Mouse (Mus musculus) CH12.LX (cell line): Measurements from ENCODE around the gene Ociad2. TPM values are rescaled to one million over a fixed set of nuclear protein-coding genes. Genes with fewer than 3 reads are reported as not detected.

Experiments used
- DNase-seq: peaks from one replicate; pipeline ENCODE4 v3.0.0-alpha.2; 2013; ENCODE audit errors: extremely low read depth
- H3K27ac ChIP-seq: 2 replicates; pipeline ENCODE4 v1.5.1; 2012; ENCODE audit warnings: low read depth, mild to moderate bottlenecking, control low read depth, moderate library complexity; ENCODE audit not compliant: insufficient read depth
- H3K27me3 ChIP-seq: replicated peaks from 2 replicates; pipeline ENCODE3; 2012; ENCODE audit warnings: inconsistent platforms
- H3K36me3 ChIP-seq, 2 experiments: replicated peaks in 1 of 2; 2 replicates each; pipeline versions ENCODE3 to v1.6.1; 2012; ENCODE audit warnings: inconsistent platforms in 1 of 2, low read length in 1 of 2, mild to moderate bottlenecking in 1 of 2, mixed read lengths in 1 of 2, moderate library complexity in 1 of 2; ENCODE audit not compliant: control insufficient read depth in 1 of 2, insufficient read depth in 1 of 2
- H3K4me1 ChIP-seq, 2 experiments: 2 replicates each; pipeline ENCODE4 v1.6.1; 2012; ENCODE audit warnings: inconsistent platforms in 1 of 2, moderate library complexity in 1 of 2; ENCODE audit not compliant: insufficient read depth in 2 of 2, control insufficient read depth in 1 of 2
- H3K4me2 ChIP-seq: 2 replicates; pipeline ENCODE4 v1.6.1; 2012; ENCODE audit warnings: low read depth, mild to moderate bottlenecking, control low read depth; ENCODE audit not compliant: poor library complexity, insufficient read depth, severe bottlenecking
- H3K4me3 ChIP-seq, 3 experiments: fragments of 150-350 bp in 1 of 3; sonication (generic) in 1 of 3; replicated peaks in 1 of 3; 2 replicates each; pipeline versions ENCODE3 to v1.5.1; 2011 to 2012; ENCODE audit warnings: low read depth in 2 of 3, low read length in 2 of 3, mild to moderate bottlenecking in 2 of 3, moderate library complexity in 2 of 3, control low read depth in 1 of 3, improper control_type of control experiment in 1 of 3, inconsistent platforms in 1 of 3, mixed read lengths in 1 of 3; ENCODE audit not compliant: poor library complexity in 1 of 3
- H3K79me2 ChIP-seq: replicated peaks from 2 replicates; pipeline ENCODE4 v1.6.1; 2012; ENCODE audit warnings: mild to moderate bottlenecking, moderate library complexity; ENCODE audit not compliant: control insufficient read depth, poor library complexity, insufficient read depth, severe bottlenecking; ENCODE audit errors: extremely low read depth
- H3K9ac ChIP-seq: 2 replicates; pipeline ENCODE4 v1.6.1; 2012; ENCODE audit warnings: low read depth, mild to moderate bottlenecking, control low read depth, moderate library complexity; ENCODE audit not compliant: insufficient read depth
- H3K9me3 ChIP-seq: replicated peaks from 2 replicates; pipeline ENCODE3; 2012; ENCODE audit warnings: low read length, inconsistent platforms, mixed read lengths
- CHD2 ChIP-seq: IDR thresholded peaks from 2 replicates; pipeline ENCODE4 v1.6.1; 2011; ENCODE audit warnings: low read length, improper control_type of control experiment
- CTCF ChIP-seq, 2 experiments: IDR thresholded peaks in 1 of 2; conservative IDR thresholded peaks in 1 of 2; 2 replicates each; pipeline ENCODE4 v1.5.1; 2011 to 2012; ENCODE audit warnings: low read depth in 2 of 2, low read length in 2 of 2, improper control_type of control experiment in 1 of 2, inconsistent platforms in 1 of 2, mild to moderate bottlenecking in 1 of 2, moderate library complexity in 1 of 2
- IRF4 ChIP-seq: IDR thresholded peaks from 2 replicates; pipeline ENCODE4 v1.6.1; 2014; ENCODE audit warnings: low read depth, mild to moderate bottlenecking, inconsistent platforms, low read length, improper control_type of control experiment
- JUN ChIP-seq: IDR thresholded peaks from 2 replicates; pipeline ENCODE4 v1.6.1; 2011; ENCODE audit warnings: low read depth, mild to moderate bottlenecking, low read length, improper control_type of control experiment, moderate library complexity; ENCODE audit not compliant: insufficient read depth
- MYC ChIP-seq: IDR thresholded peaks from 2 replicates; pipeline ENCODE4 v1.6.1; 2011; ENCODE audit warnings: low read depth, mild to moderate bottlenecking, improper control_type of control experiment, low read length
- SIN3A ChIP-seq: IDR thresholded peaks from 2 replicates; pipeline ENCODE4 v1.6.1; 2012; ENCODE audit warnings: low read length, improper control_type of control experiment, inconsistent platforms
- TCF12 ChIP-seq: IDR thresholded peaks from 2 replicates; pipeline ENCODE4 v1.6.1; 2014; ENCODE audit warnings: low read depth, mild to moderate bottlenecking, inconsistent platforms, low read length, improper control_type of control experiment
- USF2 ChIP-seq: conservative IDR thresholded peaks from 2 replicates; pipeline ENCODE4 v1.6.1; 2011; ENCODE audit warnings: low read depth, low read length, improper control_type of control experiment
- ZNF384 ChIP-seq: IDR thresholded peaks from 2 replicates; pipeline ENCODE4 v1.6.1; 2012; ENCODE audit warnings: low read depth, low read length, improper control_type of control experiment, inconsistent platforms
- dilution Hi-C: fragments of 300-500 bp; cut with MboI; formaldehyde crosslinking; loops from 2 replicates; pipeline ENCODE4 v1.14.3; 2020; ENCODE audit warnings: low sequenced_read_pairs; ENCODE audit not compliant: extremely low pct_unique_long_range_greater_than_20kb, extremely low pct_ligation_motif_present
- in situ Hi-C: fragments of 300-500 bp; cut with MboI; formaldehyde crosslinking; loops from 3 replicates; pipeline ENCODE4 v1.14.3; 2019; ENCODE audit warnings: low sequenced_read_pairs, low pct_ligation_motif_present, low pct_unique_long_range_greater_than_20kb, mixed read lengths
- polyA plus RNA-seq: library from polyadenylated mRNA; unstranded; fragments of >175 nt; gene quantifications from 2 replicates; pipeline ENCODE4 v1.2.1, GENCODE M21; 2012; ENCODE audit warnings: low read depth; ENCODE audit not compliant: insufficient read length
- total RNA-seq, 2 experiments: library from RNA; depleted of rRNA; stranded (reverse); fragments of 300-350 nt in 1 of 2; fragments of >200 nt in 1 of 2; gene quantifications; 2 replicates each; pipeline ENCODE4 v1.2.3; 2012 to 2014

Gene Ociad2
- total and polyA plus RNA-seq, 3 experiments, result 2.3 to 5.3 (median 4.4) TPM

GRCm38 (mm10) chr5:73285470-73285978 is 55.3 kb downstream of the Ociad2 start:
- in situ Hi-C loops, result no loop called here
- Histone ChIP-seq H3K79me2 (no peaks in the 10 kb centered on the region), H3K9ac (0 out of 2 replicates have a peak overlapping the region, but pooled peaks have one; percentile 34), H3K4me3 (no peak overlapping the region), H3K27me3 (no peaks in the 10 kb centered on the region), H3K4me1 (peaks cover 5 to 28% of the 10 kb centered on the region in 2 experiments), H3K9me3 (no peaks in the 10 kb centered on the region)
- peak; percentile 44 for DNase-seq
- TF ChIP-seq SIN3A, result no peak
- TF ChIP-seq IRF4, result peak; percentile 78
- TF ChIP-seq ZNF384, result peak; percentile 84
- TF ChIP-seq, all 38 proteins: peak for 2
- Histone ChIP-seq H3K27ac (no peak overlapping the region), H3K36me3 (no peaks in the 10 kb centered on the region), H3K4me2 (peak overlapping the region; percentile 54; the same call in 1 of the 2 replicates)
- dilution Hi-C loops, result no loop called here

GRCm38 (mm10) chr5:73284046-73284445 is 56.8 kb downstream of the Ociad2 start:
- Histone ChIP-seq H3K79me2 (no peaks in the 10 kb centered on the region), H3K9ac (no peak overlapping the region), H3K27ac (no peak overlapping the region), H3K36me3 (no peaks in the 10 kb centered on the region), H3K9me3 (no peaks in the 10 kb centered on the region), H3K27me3 (no peaks in the 10 kb centered on the region), H3K4me1 (peaks cover 7 to 42% of the 10 kb centered on the region in 2 experiments), H3K4me2 (no peak overlapping the region), H3K4me3 (no peak overlapping the region)
- DNase-seq, result no peak
- in situ Hi-C loops (no loop called here), dilution Hi-C loops (no loop called here)
- TF ChIP-seq TCF12 (no peak), JUN (no peak), USF2 (no peak), SIN3A (no peak), CTCF (conservative IDR thresholded peaks at IDR 0.05 in 1 of 2, IDR thresholded peaks at IDR 0.05 in 1 of 2; ENCODE audit: low read depth in 2 of 2, low read length in 2 of 2) (no peak), CHD2 (no peak)

- no peaks in the 10 kb centered on the region for H3K9me3 ChIP-seq
- no peak overlapping the region for H3K27ac ChIP-seq
- H3K4me2 ChIP-seq, result peak overlapping the region; percentile 11; the same call in 1 of the 2 replicates
- no peaks in the 10 kb centered on the region for H3K27me3 ChIP-seq
- no peaks in the 10 kb centered on the region for H3K36me3 ChIP-seq
- H3K4me1 ChIP-seq, result peaks cover 2 to 24% of the 10 kb centered on the region in 2 experiments; a peak in 3 of 4 replicates
- no peak for DNase-seq
- dilution Hi-C loops (no loop called here), in situ Hi-C loops (no loop called here)
- TF ChIP-seq MYC, result no peak
- H3K9ac ChIP-seq, result no peak overlapping the region
- H3K4me3 ChIP-seq, result no peak overlapping the region
- H3K79me2 ChIP-seq, result no peaks in the 10 kb centered on the region
Measured at GRCm38 (mm10) chr5:73280567-73280850, 60.3 kb downstream of the Ociad2 start.
